Mouse (Mus musculus) CD4-positive, CD25-positive, alpha-beta regulatory T cell, adult 2 months (primary cell): ENCODE results near the gene Afmid.
A peak's percentile ranks its signal among the peaks of the same experiment; 100 is the strongest.
"Not testable (repeated sequence)": the region's sequence is repeated elsewhere in the genome, so short reads cannot be mapped to it uniquely, and the experiment has no call there.

Source experiments
- DNase-seq: peaks from one replicate; pipeline ENCODE4 v3.0.0-alpha.2; 2012; ENCODE audit warnings: low read depth, low spot score

Gene Afmid

GRCm38 (mm10) chr11:117824060-117824969, 1.4 kb upstream of the Afmid start:
- peak; percentile 89 for DNase-seq

- no peak for DNase-seq
These were observed 440 bp downstream of the Afmid start for GRCm38 (mm10) chr11:117826164-117826563.

- DNase-seq: no peak
These were observed 1.2 kb downstream of the Afmid start for GRCm38 (mm10) chr11:117826916-117827315.

- DNase-seq: no peak
These were observed 1.7 kb downstream of the Afmid start for GRCm38 (mm10) chr11:117827386-117827785.

- peak; percentile 93 for DNase-seq
These were observed 2.6 kb downstream of the Afmid start for GRCm38 (mm10) chr11:117828149-117828887.

GRCm38 (mm10) chr11:117828888-117829604, 3.3 kb downstream of the Afmid start:
- DNase-seq: no peak

GRCm38 (mm10) chr11:117829671-117830215, 4.0 kb downstream of the Afmid start:
- no peak for DNase-seq

GRCm38 (mm10) chr11:117830401-117830800, 4.7 kb downstream of the Afmid start:
- no peak for DNase-seq

- peak; percentile 98 for DNase-seq
These were observed 6.6 kb downstream of the Afmid start for GRCm38 (mm10) chr11:117832086-117832969.

GRCm38 (mm10) chr11:117833509-117833908, 7.8 kb downstream of the Afmid start:
- DNase-seq: not testable (repeated sequence)

GRCm38 (mm10) chr11:117834086-117834485, 8.4 kb downstream of the Afmid start:
- DNase-seq: no peak

GRCm38 (mm10) chr11:117836306-117836705, 10.6 kb downstream of the Afmid start:
- no peak for DNase-seq

GRCm38 (mm10) chr11:117838572-117838971, 12.8 kb downstream of the Afmid start:
- no peak for DNase-seq

GRCm38 (mm10) chr11:117839021-117839420, 13.3 kb downstream of the Afmid start:
- no peak for DNase-seq

- DNase-seq: no peak
These were observed 15.2 kb downstream of the Afmid start for GRCm38 (mm10) chr11:117840910-117841309.

GRCm38 (mm10) chr11:117843434-117843833, 17.7 kb downstream of the Afmid start:
- no peak for DNase-seq

- DNase-seq: no peak
These were observed 19.3 kb downstream of the Afmid start for GRCm38 (mm10) chr11:117844997-117845396.

- DNase-seq: no peak
These were observed 19.9 kb downstream of the Afmid start for GRCm38 (mm10) chr11:117845651-117846050.

GRCm38 (mm10) chr11:117846640-117847039, 20.9 kb downstream of the Afmid start:
- DNase-seq: peak; percentile 53

- DNase-seq: no peak
These were observed 22.0 kb downstream of the Afmid start for GRCm38 (mm10) chr11:117847593-117848215.
